Mouse (Mus musculus): ENCODE measurements around the gene Corin. TPM values are rescaled to one million over a fixed set of nuclear protein-coding genes. Genes with fewer than 3 reads are reported as not detected.

The Corin gene
- polyA plus RNA-seq, 1 experiment from 2014 or later: 1.1 TPM

DNA sequence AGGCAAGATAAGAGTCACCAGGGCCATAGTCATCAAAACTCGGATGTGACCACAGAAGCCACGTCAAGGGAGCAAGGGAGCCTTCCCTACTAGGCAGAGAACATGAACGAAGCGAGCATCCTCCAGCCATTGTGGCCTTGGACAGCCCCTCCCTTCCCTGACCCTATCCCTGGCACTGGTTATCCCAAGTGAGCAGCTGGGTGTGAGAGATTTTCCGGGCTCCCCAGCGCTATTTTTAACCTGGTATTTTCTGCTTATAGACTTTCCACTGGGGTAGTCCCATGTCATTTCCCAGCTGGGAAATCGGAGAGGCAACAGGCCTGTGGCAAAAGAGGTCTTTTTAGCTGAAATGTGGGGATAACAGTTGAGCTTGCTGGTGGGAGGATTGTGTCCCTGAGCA lies 10.4 kb downstream of the Corin start:
- no peaks in the 10 kb centered on the region for H3K36me3 ChIP-seq (ENCODE audit: control insufficient read depth, insufficient read depth, low read length)
- H3K4me2 ChIP-seq (ENCODE audit: low read length): no peak overlapping the region
- no peak for ATAC-seq
- no peak overlapping the region for H3K9ac ChIP-seq (ENCODE audit: low read depth, low read length)
- no peak overlapping the region for H3K4me3 ChIP-seq (ENCODE audit: low read length)
- 68% methylated on average over 7 of the region's 7 CpGs for WGBS
- no peaks in the 10 kb centered on the region for H3K9me3 ChIP-seq (ENCODE audit: control insufficient read depth, low read length)
- no peak overlapping the region for H3K27ac ChIP-seq (ENCODE audit: low read depth, low read length)
- H3K4me1 ChIP-seq (ENCODE audit: control insufficient read depth, insufficient read depth, low read depth, low read length): no peaks in the 10 kb centered on the region
- H3K27me3 ChIP-seq (replicated peaks; ENCODE audit: control insufficient read depth, insufficient read depth, low read length): no peaks in the 10 kb centered on the region

DNA sequence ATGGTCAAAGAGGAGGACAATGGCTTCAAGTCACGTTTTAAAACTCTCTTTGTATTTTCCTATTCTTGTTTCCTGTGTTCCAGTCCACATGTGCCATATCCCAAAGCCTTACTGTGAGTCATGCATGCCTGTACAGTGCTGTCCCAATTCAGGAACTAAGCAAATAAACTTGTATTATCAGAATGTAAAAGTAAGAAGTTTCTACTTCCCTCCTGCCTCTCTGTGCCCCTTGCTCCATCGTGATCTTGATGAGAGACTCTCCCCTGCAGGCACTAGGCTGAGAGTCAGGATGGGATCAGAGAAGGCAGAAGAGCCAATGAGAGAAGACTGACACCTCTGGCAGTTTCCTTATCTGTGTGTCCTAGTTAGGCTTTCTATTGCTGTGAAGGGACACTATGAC lies 13.0 kb downstream of the Corin start:
- no peaks in the 10 kb centered on the region for H3K4me1 ChIP-seq (ENCODE audit: control insufficient read depth, insufficient read depth, low read depth, low read length)
- H3K36me3 ChIP-seq (ENCODE audit: control insufficient read depth, insufficient read depth, low read length): no peaks in the 10 kb centered on the region
- H3K4me2 ChIP-seq (ENCODE audit: low read length): no peak overlapping the region
- H3K27me3 ChIP-seq (replicated peaks; ENCODE audit: control insufficient read depth, insufficient read depth, low read length): no peaks in the 10 kb centered on the region
- 63% methylated on average over 2 of the region's 2 CpGs for WGBS
- no peak for ATAC-seq
- no peak overlapping the region for H3K4me3 ChIP-seq (ENCODE audit: low read length)
- H3K9me3 ChIP-seq (ENCODE audit: control insufficient read depth, low read length): no peaks in the 10 kb centered on the region
- no peak overlapping the region for H3K27ac ChIP-seq (ENCODE audit: low read depth, low read length)
- no peak overlapping the region for H3K9ac ChIP-seq (ENCODE audit: low read depth, low read length)

DNA sequence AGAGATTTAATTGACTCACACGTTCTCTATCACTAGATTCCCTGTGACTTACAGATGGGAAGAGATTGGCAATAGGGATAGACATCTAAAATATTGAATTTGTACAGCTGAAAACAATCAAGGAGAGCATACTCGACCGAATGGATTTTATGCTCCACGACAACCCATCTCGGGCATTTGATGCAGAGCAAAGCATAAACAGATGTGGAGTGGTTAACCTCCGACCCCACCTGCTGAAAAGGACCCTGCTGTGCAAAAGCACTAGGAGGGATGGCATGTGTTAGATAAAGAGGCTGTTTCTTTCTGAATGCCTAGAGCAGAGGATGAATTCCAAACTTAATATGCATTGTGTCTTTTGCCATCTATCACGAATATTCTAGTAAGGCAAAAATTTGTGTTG lies 23.8 kb downstream of the Corin start:
- H3K27me3 ChIP-seq (replicated peaks; ENCODE audit: control insufficient read depth, insufficient read depth, low read length): no peaks in the 10 kb centered on the region
- no peak overlapping the region for H3K9ac ChIP-seq (ENCODE audit: low read depth, low read length)
- H3K27ac ChIP-seq (ENCODE audit: low read depth, low read length): no peak overlapping the region
- 25% methylated on average over 7 of the region's 7 CpGs for WGBS
- H3K4me3 ChIP-seq (ENCODE audit: low read length): no peak overlapping the region
- H3K4me1 ChIP-seq (ENCODE audit: control insufficient read depth, insufficient read depth, low read depth, low read length): no peaks in the 10 kb centered on the region
- H3K36me3 ChIP-seq (ENCODE audit: control insufficient read depth, insufficient read depth, low read length): no peaks in the 10 kb centered on the region
- no peaks in the 10 kb centered on the region for H3K9me3 ChIP-seq (ENCODE audit: control insufficient read depth, low read length)
- ATAC-seq: no peak
- no peak overlapping the region for H3K4me2 ChIP-seq (ENCODE audit: low read length)

DNA sequence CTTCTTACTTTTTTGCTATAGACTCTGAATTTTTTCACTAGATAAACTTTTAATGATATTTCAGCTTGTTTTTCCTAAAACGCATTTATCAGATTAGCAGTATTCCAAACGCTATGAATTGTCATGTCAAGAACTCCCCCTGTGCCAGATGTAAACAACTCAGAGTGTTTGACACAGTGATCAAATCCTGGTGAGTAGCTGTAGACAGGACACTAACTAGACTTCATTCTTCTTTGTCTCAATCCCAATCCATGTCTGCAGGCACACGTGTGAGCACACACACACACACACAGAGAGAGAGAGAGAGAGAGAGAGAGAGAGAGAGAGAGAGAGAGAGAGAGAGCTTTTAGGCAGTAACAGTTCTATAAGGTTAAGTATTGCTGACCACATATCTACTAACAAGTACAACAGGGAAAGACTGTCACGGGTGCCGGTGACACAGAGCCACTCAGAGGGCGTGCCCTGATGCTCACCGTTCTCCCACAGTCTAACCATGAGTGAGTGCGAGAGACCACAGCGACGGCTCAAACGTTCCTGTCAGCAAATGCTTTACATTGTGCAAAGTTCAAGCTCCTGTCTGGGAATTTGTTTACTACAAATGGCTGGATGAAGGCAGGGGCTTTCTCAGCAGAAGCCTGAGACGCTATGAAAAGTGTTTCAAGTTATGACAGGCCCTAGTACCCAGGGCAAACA lies 31.8 kb downstream of the Corin start:
- Histone ChIP-seq H3K27me3 (replicated peaks; ENCODE audit: control insufficient read depth, insufficient read depth, low read length) (no peaks in the 10 kb centered on the region), H3K36me3 (ENCODE audit: control insufficient read depth, insufficient read depth, low read length) (no peaks in the 10 kb centered on the region), H3K4me2 (ENCODE audit: low read length) (no peak overlapping the region), H3K27ac (ENCODE audit: low read depth, low read length) (no peak overlapping the region), H3K9me3 (ENCODE audit: control insufficient read depth, low read length) (no peaks in the 10 kb centered on the region), H3K4me3 (ENCODE audit: low read length) (no peak overlapping the region), H3K9ac (ENCODE audit: low read depth, low read length) (no peak overlapping the region), H3K4me1 (ENCODE audit: control insufficient read depth, insufficient read depth, low read depth, low read length) (no peaks in the 10 kb centered on the region)
- ATAC-seq: no peak
- 80% methylated on average over 12 of the region's 12 CpGs for WGBS

DNA sequence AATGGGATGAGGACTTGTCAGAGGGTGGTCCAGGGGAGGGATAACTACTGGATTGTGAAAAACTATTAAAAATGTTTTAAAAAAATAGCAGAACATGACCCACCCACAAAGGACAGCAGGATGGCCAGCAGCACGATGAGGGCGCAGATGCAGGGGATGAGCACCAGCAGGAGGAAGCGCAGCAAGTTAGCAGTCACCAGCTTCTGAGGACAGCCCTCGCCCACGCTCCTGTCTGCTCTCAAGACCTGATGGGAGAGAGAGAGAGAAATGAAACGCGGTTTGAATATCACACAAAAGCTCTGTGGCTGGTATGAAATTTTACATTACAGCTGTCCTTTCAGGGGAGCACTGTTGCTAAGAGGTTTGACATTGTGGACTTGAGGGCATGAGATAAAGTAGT lies 32.5 kb downstream of the Corin start:
- Histone ChIP-seq H3K4me2 (ENCODE audit: low read length) (no peak overlapping the region), H3K27me3 (replicated peaks; ENCODE audit: control insufficient read depth, insufficient read depth, low read length) (no peaks in the 10 kb centered on the region), H3K4me1 (ENCODE audit: control insufficient read depth, insufficient read depth, low read depth, low read length) (no peaks in the 10 kb centered on the region), H3K27ac (ENCODE audit: low read depth, low read length) (no peak overlapping the region), H3K9me3 (ENCODE audit: control insufficient read depth, low read length) (no peaks in the 10 kb centered on the region), H3K4me3 (ENCODE audit: low read length) (no peak overlapping the region), H3K9ac (ENCODE audit: low read depth, low read length) (no peak overlapping the region), H3K36me3 (ENCODE audit: control insufficient read depth, insufficient read depth, low read length) (no peaks in the 10 kb centered on the region)
- ATAC-seq: no peak
- 73% methylated on average over 7 of the region's 7 CpGs for WGBS

DNA sequence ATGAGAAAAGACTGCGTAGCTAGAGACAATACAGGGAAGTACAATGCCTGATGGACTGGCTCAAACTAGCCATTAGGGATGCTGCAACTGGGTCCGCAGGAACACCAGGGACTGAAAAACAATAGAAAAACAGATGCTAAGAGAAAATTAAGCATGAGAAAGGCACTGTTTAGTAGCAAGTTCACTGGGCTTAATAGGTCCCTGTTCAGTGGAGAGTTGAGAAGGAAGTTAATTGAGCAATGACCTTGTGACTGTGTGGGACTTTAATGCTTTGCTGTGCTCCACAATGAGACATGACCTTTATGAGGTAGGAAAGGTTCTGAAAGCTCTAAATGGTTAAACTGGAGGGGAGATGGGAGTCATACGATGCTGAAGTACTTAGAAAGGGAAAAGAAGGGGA lies 39.3 kb downstream of the Corin start:
- ATAC-seq: no peak
- no peak overlapping the region for H3K27ac ChIP-seq (ENCODE audit: low read depth, low read length)
- H3K4me2 ChIP-seq (ENCODE audit: low read length): no peak overlapping the region
- H3K36me3 ChIP-seq (ENCODE audit: control insufficient read depth, insufficient read depth, low read length): no peaks in the 10 kb centered on the region
- no peaks in the 10 kb centered on the region for H3K9me3 ChIP-seq (ENCODE audit: control insufficient read depth, low read length)
- no peak overlapping the region for H3K9ac ChIP-seq (ENCODE audit: low read depth, low read length)
- no peak overlapping the region for H3K4me3 ChIP-seq (ENCODE audit: low read length)
- H3K27me3 ChIP-seq (replicated peaks; ENCODE audit: control insufficient read depth, insufficient read depth, low read length): no peaks in the 10 kb centered on the region
- no peaks in the 10 kb centered on the region for H3K4me1 ChIP-seq (ENCODE audit: control insufficient read depth, insufficient read depth, low read depth, low read length)
- 63% methylated on average over 3 of the region's 3 CpGs for WGBS

DNA sequence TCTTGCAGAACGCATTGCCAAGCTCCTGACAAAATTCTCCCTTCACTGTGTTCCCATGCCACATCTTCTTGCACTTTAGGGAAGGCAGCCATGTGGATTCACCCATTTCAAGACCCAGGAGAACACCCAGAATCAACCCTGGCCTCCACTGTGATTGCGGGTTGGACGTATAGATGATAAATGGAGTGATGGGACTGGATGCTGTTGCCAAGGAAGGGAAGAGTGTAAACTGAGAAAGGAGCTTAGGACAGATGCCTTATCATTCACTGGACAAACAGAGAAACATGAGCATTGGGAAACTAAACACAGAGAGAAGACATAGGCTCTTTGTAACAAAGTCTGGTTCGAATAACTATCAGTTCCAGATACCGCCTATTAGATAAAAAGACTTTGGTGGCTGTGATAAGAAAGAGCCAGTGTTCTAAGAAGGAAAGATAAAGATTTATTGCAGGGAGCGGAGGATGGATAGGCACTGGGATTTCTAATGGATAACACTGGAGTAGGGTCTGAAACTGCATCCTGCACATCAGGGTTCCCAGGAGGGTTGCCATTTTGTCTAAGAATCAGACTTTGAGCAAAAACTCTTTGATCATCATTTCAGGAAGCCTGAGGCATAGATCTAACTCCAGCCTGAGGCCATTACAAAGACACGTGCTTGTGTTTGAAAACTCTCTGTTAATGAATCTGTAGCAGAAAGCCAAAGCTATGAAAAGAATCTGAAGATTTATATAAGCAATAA lies 44.7 kb downstream of the Corin start:
- no peaks in the 10 kb centered on the region for H3K27me3 ChIP-seq (replicated peaks; ENCODE audit: control insufficient read depth, insufficient read depth, low read length)
- H3K9ac ChIP-seq (ENCODE audit: low read depth, low read length): no peak overlapping the region
- H3K27ac ChIP-seq (ENCODE audit: low read depth, low read length): no peak overlapping the region
- no peak overlapping the region for H3K4me3 ChIP-seq (ENCODE audit: low read length)
- 86% methylated on average over 7 of the region's 7 CpGs for WGBS
- H3K9me3 ChIP-seq (ENCODE audit: control insufficient read depth, low read length): no peaks in the 10 kb centered on the region
- ATAC-seq: no peak
- H3K4me1 ChIP-seq (ENCODE audit: control insufficient read depth, insufficient read depth, low read depth, low read length): no peaks in the 10 kb centered on the region
- H3K36me3 ChIP-seq (ENCODE audit: control insufficient read depth, insufficient read depth, low read length): no peaks in the 10 kb centered on the region
- no peak overlapping the region for H3K4me2 ChIP-seq (ENCODE audit: low read length)

DNA sequence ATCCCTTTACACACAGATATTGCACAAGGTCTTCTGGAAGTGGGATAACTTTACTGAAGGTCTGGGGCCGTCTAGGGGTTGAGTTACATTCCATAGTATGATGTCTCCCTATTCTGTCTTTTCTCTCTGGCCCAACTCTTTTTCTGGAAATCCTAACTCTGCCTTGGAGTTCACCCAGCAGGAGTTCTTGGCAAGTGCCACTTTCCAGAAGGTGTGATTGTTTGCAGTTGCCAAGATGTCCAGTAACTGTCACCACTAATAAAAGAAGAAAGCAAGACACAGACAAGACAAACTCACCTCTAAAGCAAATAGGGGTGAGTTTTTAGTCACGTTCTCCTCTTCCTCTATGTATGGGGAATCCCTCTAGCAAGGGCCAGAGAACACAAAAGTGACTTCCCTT lies 50.6 kb downstream of the Corin start:
- 57% methylated on average over 2 of the region's 2 CpGs for WGBS
- H3K4me1 ChIP-seq (ENCODE audit: control insufficient read depth, insufficient read depth, low read depth, low read length): no peaks in the 10 kb centered on the region
- H3K27me3 ChIP-seq (replicated peaks; ENCODE audit: control insufficient read depth, insufficient read depth, low read length): no peaks in the 10 kb centered on the region
- no peak for ATAC-seq
- no peak overlapping the region for H3K4me3 ChIP-seq (ENCODE audit: low read length)
- H3K9ac ChIP-seq (ENCODE audit: low read depth, low read length): no peak overlapping the region
- H3K4me2 ChIP-seq (ENCODE audit: low read length): no peak overlapping the region
- no peak overlapping the region for H3K27ac ChIP-seq (ENCODE audit: low read depth, low read length)
- no peaks in the 10 kb centered on the region for H3K9me3 ChIP-seq (ENCODE audit: control insufficient read depth, low read length)
- no peaks in the 10 kb centered on the region for H3K36me3 ChIP-seq (ENCODE audit: control insufficient read depth, insufficient read depth, low read length)

DNA sequence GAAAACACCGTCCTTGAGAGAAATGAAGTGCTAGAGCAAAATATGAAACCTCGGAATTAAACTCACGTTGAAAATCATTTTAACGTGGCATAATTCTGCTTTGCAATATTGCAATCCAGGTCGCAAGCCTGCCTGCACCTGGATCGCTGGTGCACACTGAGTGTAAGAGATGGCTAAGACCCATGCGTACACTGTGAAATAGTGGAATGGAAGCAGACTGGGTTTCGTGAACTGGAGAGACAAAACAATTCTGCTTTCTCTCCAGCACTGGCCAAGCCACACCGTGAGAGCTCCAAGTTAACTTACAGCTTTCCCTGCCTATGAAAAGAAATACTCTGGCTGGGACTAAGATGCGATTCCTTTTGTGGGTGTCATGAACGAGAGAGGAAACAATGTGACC lies 51.1 kb downstream of the Corin start:
- WGBS: 69% methylated on average over 11 of the region's 11 CpGs
- no peak for ATAC-seq
- no peaks in the 10 kb centered on the region for H3K27me3 ChIP-seq (replicated peaks; ENCODE audit: control insufficient read depth, insufficient read depth, low read length)
- no peaks in the 10 kb centered on the region for H3K36me3 ChIP-seq (ENCODE audit: control insufficient read depth, insufficient read depth, low read length)
- no peak overlapping the region for H3K4me3 ChIP-seq (ENCODE audit: low read length)
- H3K4me2 ChIP-seq (ENCODE audit: low read length): no peak overlapping the region
- no peaks in the 10 kb centered on the region for H3K9me3 ChIP-seq (ENCODE audit: control insufficient read depth, low read length)
- H3K27ac ChIP-seq (ENCODE audit: low read depth, low read length): no peak overlapping the region
- H3K4me1 ChIP-seq (ENCODE audit: control insufficient read depth, insufficient read depth, low read depth, low read length): no peaks in the 10 kb centered on the region
- no peak overlapping the region for H3K9ac ChIP-seq (ENCODE audit: low read depth, low read length)
